Mouse (Mus musculus): ENCODE results near the gene Epgn. TPM values are rescaled to one million over a fixed set of nuclear protein-coding genes. Genes with fewer than 3 reads are reported as not detected.
A peak's percentile ranks its signal among the peaks of the same experiment; 100 is the strongest.

The Epgn gene
- polyA plus RNA-seq (2015; fragmentation: Nextera tagmentation; extraction: Ambion mirVana): not detected in 2 replicates

DNA sequence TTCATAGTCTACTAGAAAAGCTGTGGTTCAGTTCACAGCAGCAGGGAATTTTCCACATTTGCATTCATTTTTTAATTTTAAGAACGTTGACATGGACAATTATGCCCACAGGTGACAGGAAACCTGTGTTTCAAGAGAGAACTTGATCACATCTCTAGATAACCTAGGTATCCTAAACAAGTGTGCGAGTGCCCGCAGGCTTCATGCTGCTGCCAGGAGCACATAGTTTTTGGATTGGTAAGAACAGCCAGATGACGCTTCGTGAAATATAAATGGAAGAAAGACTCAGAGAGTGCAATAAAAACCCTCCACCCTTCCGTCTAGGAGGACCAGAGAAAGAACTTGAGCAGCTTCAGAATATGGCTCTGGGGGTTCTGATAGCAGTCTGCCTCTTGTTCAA lies at the start of gene Epgn:
Epgn (plus strand) TSS at position 301 of the 400 bp plus-strand sequence.
- no peak for DNase-seq (ENCODE audit: low spot score)
- Histone ChIP-seq H3K4me1 (ENCODE audit: insufficient read depth, low read depth, low read length) (no peaks in the 10 kb centered on the region), H3K27ac (ENCODE audit: low read length) (no peak within 1 kb of the TSS), H3K4me2 (replicated peaks; ENCODE audit: low read depth, low read length) (no peak within 1 kb of the TSS), H3K9ac (replicated peaks; ENCODE audit: low read depth) (no peak within 1 kb of the TSS), H3K36me3 (ENCODE audit: insufficient read depth, low read length) (no peaks in the 10 kb centered on the region), H3K9me3 (ENCODE audit: low read length) (no peaks in the 10 kb centered on the region), H3K4me3 (ENCODE audit: low read depth, low read length) (no peak within 1 kb of the TSS), H3K27me3 (replicated peaks; ENCODE audit: insufficient read depth, low read length) (no peaks in the 10 kb centered on the region)
- no peak for ATAC-seq
- TF ChIP-seq CTCF (IDR thresholded peaks at IDR 0.05): no peak
- no peak for TF ChIP-seq EP300 (IDR thresholded peaks at IDR 0.05)
- WGBS: 72% methylated on average over 6 of the region's 6 CpGs

DNA sequence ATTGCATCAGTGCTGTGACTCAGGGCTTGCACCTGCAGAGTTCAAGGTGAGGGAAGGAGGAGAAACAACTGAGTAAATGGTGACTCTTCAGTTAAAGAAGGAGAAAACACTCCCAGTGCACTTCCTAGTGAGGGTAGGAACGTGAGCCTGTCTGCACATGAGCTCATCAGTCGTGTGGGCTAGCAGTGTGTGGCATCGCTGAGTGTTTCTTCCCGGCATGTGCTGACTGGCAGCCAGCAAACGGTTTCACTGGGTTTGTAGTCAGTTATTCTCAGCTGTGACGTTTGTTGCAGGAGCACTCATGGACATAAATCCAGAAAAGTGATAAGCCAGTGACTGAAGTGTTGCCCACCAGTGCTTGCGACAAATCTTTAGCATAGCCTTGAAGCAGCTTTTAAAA lies 47.0 kb upstream of the Epgn start:
- no peak for DNase-seq (ENCODE audit: low spot score)
- no peak overlapping the region for H3K4me2 ChIP-seq (replicated peaks; ENCODE audit: low read depth, low read length)
- no peaks in the 10 kb centered on the region for H3K9me3 ChIP-seq (ENCODE audit: low read length)
- no peak overlapping the region for H3K27ac ChIP-seq (ENCODE audit: low read length)
- H3K9ac ChIP-seq (replicated peaks; ENCODE audit: low read depth): no peak overlapping the region
- H3K4me3 ChIP-seq (ENCODE audit: low read depth, low read length): no peak overlapping the region
- H3K36me3 ChIP-seq (ENCODE audit: insufficient read depth, low read length): no peaks in the 10 kb centered on the region
- H3K27me3 ChIP-seq (replicated peaks; ENCODE audit: insufficient read depth, low read length): no peaks in the 10 kb centered on the region
- TF ChIP-seq EP300 (IDR thresholded peaks at IDR 0.05): no peak
- TF ChIP-seq CTCF (IDR thresholded peaks at IDR 0.05): no peak
- H3K4me1 ChIP-seq (ENCODE audit: insufficient read depth, low read depth, low read length): no peaks in the 10 kb centered on the region
- WGBS: 67% methylated on average over 7 of the region's 7 CpGs
- no peak for ATAC-seq

DNA sequence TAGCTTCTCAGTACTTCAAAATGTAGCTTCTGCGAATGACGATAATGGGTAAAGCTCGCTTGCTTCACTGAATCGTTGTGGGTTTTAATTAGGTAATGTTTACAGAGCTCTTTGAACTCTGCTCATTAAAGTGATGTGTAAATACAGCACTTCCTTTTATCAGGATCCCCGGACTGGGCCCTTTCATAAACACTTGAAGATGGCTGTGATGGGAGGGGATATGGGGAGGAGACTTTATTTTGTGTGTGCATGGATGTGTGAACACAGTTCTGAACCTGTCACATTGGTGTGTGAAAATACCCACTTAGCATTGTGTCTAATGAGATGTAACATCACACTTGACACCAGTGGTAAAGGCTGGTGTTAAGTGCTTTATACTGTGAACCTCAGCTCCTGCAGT lies 39.7 kb upstream of the Epgn start:
- WGBS: 27% methylated on average over 5 of the region's 5 CpGs

DNA sequence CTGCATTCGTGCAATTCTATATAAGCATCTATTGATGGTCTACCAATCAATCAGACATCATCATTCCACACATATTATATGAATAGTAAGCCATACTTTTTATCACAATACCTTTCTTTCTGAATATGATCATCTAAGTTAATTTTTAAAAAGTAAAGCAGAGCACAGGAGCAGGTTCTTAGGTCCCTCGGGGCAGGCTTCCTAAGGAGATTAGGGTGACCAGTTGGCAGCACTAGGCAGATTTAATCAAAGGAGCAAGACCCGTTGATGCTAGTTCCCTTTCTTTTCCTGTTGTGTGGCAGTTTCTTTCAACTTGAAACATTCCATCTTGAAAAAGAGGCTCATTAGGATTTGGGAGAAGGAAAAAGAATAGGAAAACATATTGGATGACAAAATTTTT lies 39.1 kb upstream of the Epgn start:
- WGBS: 70% methylated on average over 3 of the region's 3 CpGs
- no peak for ATAC-seq

More for the DNA sequence above, 39.7 kb upstream of the Epgn start:
- no peaks in the 10 kb centered on the region for H3K4me1 ChIP-seq (ENCODE audit: insufficient read depth, low read depth, low read length)
- ATAC-seq (peak; percentile 73), DNase-seq (ENCODE audit: low spot score) (peak; percentile 64)
- no peaks in the 10 kb centered on the region for H3K36me3 ChIP-seq (ENCODE audit: insufficient read depth, low read length)
- no peaks in the 10 kb centered on the region for H3K9me3 ChIP-seq (ENCODE audit: low read length)
- no peak overlapping the region for H3K4me2 ChIP-seq (replicated peaks; ENCODE audit: low read depth, low read length)
- H3K9ac ChIP-seq (replicated peaks; ENCODE audit: low read depth): no peak overlapping the region
- no peaks in the 10 kb centered on the region for H3K27me3 ChIP-seq (replicated peaks; ENCODE audit: insufficient read depth, low read length)
- TF ChIP-seq EP300 (IDR thresholded peaks at IDR 0.05) (peak; percentile 56; the same call in 1 of the 2 replicates), CTCF (IDR thresholded peaks at IDR 0.05) (no peak)
- no peak overlapping the region for H3K4me3 ChIP-seq (ENCODE audit: low read depth, low read length)
- H3K27ac ChIP-seq (ENCODE audit: low read length): no peak overlapping the region

DNA sequence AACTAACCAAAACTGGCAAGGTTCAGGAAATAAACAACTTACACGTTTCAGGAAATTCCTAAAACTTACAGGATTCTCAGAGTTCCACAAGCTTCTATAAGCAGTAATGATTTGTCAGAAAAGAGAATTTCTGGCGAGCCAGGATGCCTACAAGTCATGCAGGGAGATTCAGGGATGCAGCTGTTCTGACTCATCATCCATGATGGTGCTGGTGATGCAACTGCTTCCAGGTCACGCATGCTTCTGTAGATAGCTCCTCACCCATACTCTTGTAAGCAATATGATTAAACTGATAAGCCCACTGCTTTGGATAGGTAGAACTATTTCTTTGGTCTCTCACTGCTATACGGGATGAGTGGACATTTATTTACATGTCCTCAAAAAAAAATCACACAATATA lies 38.7 kb upstream of the Epgn start:
- H3K27me3 ChIP-seq (replicated peaks; ENCODE audit: insufficient read depth, low read length): no peaks in the 10 kb centered on the region
- no peaks in the 10 kb centered on the region for H3K36me3 ChIP-seq (ENCODE audit: insufficient read depth, low read length)
- WGBS: 80% methylated on average over 4 of the region's 4 CpGs
- H3K9me3 ChIP-seq (ENCODE audit: low read length): no peaks in the 10 kb centered on the region
- H3K4me3 ChIP-seq (ENCODE audit: low read depth, low read length): no peak overlapping the region
- no peaks in the 10 kb centered on the region for H3K4me1 ChIP-seq (ENCODE audit: insufficient read depth, low read depth, low read length)
- TF ChIP-seq CTCF (IDR thresholded peaks at IDR 0.05): no peak
- no peak for TF ChIP-seq EP300 (IDR thresholded peaks at IDR 0.05)
- DNase-seq (ENCODE audit: low spot score) (no peak), ATAC-seq (no peak)
- no peak overlapping the region for H3K27ac ChIP-seq (ENCODE audit: low read length)
- no peak overlapping the region for H3K9ac ChIP-seq (replicated peaks; ENCODE audit: low read depth)
- no peak overlapping the region for H3K4me2 ChIP-seq (replicated peaks; ENCODE audit: low read depth, low read length)

More for the DNA sequence above, 39.1 kb upstream of the Epgn start:
- Histone ChIP-seq H3K36me3 (ENCODE audit: insufficient read depth, low read length) (no peaks in the 10 kb centered on the region), H3K4me2 (replicated peaks; ENCODE audit: low read depth, low read length) (no peak overlapping the region), H3K4me3 (ENCODE audit: low read depth, low read length) (no peak overlapping the region), H3K9ac (replicated peaks; ENCODE audit: low read depth) (no peak overlapping the region), H3K4me1 (ENCODE audit: insufficient read depth, low read depth, low read length) (no peaks in the 10 kb centered on the region), H3K27ac (ENCODE audit: low read length) (no peak overlapping the region), H3K27me3 (replicated peaks; ENCODE audit: insufficient read depth, low read length) (no peaks in the 10 kb centered on the region), H3K9me3 (ENCODE audit: low read length) (no peaks in the 10 kb centered on the region)
- no peak for DNase-seq (ENCODE audit: low spot score)
- TF ChIP-seq CTCF (IDR thresholded peaks at IDR 0.05) (no peak), EP300 (IDR thresholded peaks at IDR 0.05) (no peak)

DNA sequence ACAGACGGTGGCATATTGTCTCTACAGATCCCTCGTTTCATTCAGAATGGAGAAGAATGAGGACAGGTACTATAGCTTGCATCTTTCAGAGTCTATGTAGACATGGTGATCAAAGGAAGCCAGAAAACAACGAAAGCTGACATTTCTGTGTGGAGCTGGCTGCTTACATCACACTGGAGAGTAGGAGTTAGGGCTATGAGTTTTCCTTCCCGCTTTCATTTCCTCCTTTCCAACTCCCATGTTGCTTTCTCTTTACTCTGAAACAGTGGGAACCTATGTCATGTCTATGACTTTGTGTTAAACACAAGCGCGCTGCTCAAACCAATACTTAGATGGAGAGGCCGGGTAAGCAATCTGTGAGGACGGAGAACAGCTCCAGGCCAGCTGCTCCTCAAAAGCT lies 27.3 kb upstream of the Epgn start:
- TF ChIP-seq EP300 (IDR thresholded peaks at IDR 0.05) (no peak), CTCF (IDR thresholded peaks at IDR 0.05) (no peak)
- DNase-seq (ENCODE audit: low spot score) (no peak), ATAC-seq (no peak)
- no peaks in the 10 kb centered on the region for H3K27me3 ChIP-seq (replicated peaks; ENCODE audit: insufficient read depth, low read length)
- WGBS: 92% methylated on average over 8 of the region's 8 CpGs
- H3K4me2 ChIP-seq (replicated peaks; ENCODE audit: low read depth, low read length): no peak overlapping the region
- no peak overlapping the region for H3K9ac ChIP-seq (replicated peaks; ENCODE audit: low read depth)
- H3K36me3 ChIP-seq (ENCODE audit: insufficient read depth, low read length): no peaks in the 10 kb centered on the region
- no peak overlapping the region for H3K27ac ChIP-seq (ENCODE audit: low read length)
- no peaks in the 10 kb centered on the region for H3K9me3 ChIP-seq (ENCODE audit: low read length)
- H3K4me1 ChIP-seq (ENCODE audit: insufficient read depth, low read depth, low read length): no peaks in the 10 kb centered on the region
- no peak overlapping the region for H3K4me3 ChIP-seq (ENCODE audit: low read depth, low read length)

DNA sequence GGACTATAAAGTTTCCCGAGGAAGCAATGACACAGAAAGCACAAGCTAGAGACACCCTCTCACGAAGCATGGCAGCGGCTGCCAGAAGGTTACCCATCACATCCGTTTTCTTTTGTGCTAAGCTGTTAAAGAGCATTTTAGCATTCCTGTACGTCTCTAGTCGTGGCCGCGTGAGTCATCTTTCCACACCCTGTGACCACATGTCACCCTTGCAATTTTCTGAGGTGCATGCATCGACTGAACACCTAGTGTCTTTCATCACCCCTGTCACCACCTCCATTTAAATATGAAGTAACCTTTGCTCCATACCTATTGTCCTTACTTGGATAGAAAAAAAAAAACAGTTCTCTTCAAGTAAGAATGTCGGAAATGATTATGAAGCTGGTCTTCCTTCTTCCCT lies 12.0 kb upstream of the Epgn start:
- ATAC-seq (no peak), DNase-seq (ENCODE audit: low spot score) (no peak)
- no peaks in the 10 kb centered on the region for H3K9me3 ChIP-seq (ENCODE audit: low read length)
- WGBS: 81% methylated on average over 10 of the region's 10 CpGs
- H3K4me1 ChIP-seq (ENCODE audit: insufficient read depth, low read depth, low read length): no peaks in the 10 kb centered on the region
- no peaks in the 10 kb centered on the region for H3K36me3 ChIP-seq (ENCODE audit: insufficient read depth, low read length)
- TF ChIP-seq EP300 (IDR thresholded peaks at IDR 0.05): no peak
- TF ChIP-seq CTCF (IDR thresholded peaks at IDR 0.05): no peak
- H3K4me2 ChIP-seq (replicated peaks; ENCODE audit: low read depth, low read length): no peak overlapping the region
- no peak overlapping the region for H3K27ac ChIP-seq (ENCODE audit: low read length)
- H3K27me3 ChIP-seq (replicated peaks; ENCODE audit: insufficient read depth, low read length): no peaks in the 10 kb centered on the region
- no peak overlapping the region for H3K4me3 ChIP-seq (ENCODE audit: low read depth, low read length)
- no peak overlapping the region for H3K9ac ChIP-seq (replicated peaks; ENCODE audit: low read depth)

Measured in lung, postnatal 0 days (tissue).